In genomic region chr7:35392935-35393334, GRCm38 (mm10) we compare ENCODE assay signal across 10 mouse cellular contexts. TPM values are rescaled to one million over a fixed set of nuclear protein-coding genes. Genes with fewer than 3 reads are reported as not detected.
DNase-seq lines count a peak whose midpoint lies in the region; ATAC-seq and TF ChIP-seq lines count a peak whose summit lies in the region.
"Had no signal": no experiment of that assay in that cellular context is flagged by ENCODE, and none has a peak within 500 bp of the region (broad histone marks: within the 10 kb centered on the region; RNA-seq: fewer than 3 reads in every experiment).

No protein-coding gene starts in this region.

- 64% methylated on average over 5 of the region's 5 CpGs for WGBS in forebrain, postnatal 0 days
- 54% methylated on average over 5 of the region's 5 CpGs for WGBS in forebrain, embryonic 11.5 days
- WGBS in midbrain, postnatal 0 days, result 67% methylated on average over 5 of the region's 5 CpGs
- 61% methylated on average over 5 of the region's 5 CpGs for WGBS in midbrain, embryonic 15.5 days
- 60% methylated on average over 5 of the region's 5 CpGs for whole genome bisulfite sequencing in hindbrain, embryonic 14.5 days

- H3K36me3 ChIP-seq in forebrain, postnatal 0 days (ENCODE audit: insufficient read depth), result peaks cover 6% of the 10 kb centered on the region; the same call in 1 of the 2 replicates
- H3K36me3 ChIP-seq in forebrain, embryonic 11.5 days (ENCODE audit: control insufficient read depth, insufficient read depth, low read length), result no peaks in the 10 kb centered on the region
- H3K36me3 ChIP-seq in midbrain, postnatal 0 days (ENCODE audit: insufficient read depth, low read length), result peaks cover 2% of the 10 kb centered on the region; the same call in 1 of the 2 replicates
- H3K36me3 ChIP-seq in midbrain, embryonic 15.5 days (replicated peaks), result no peaks in the 10 kb centered on the region; the same call in 1 of the 2 replicates
- peaks cover 8% of the 10 kb centered on the region for H3K36me3 ChIP-seq in splenic B cell, adult 2 months (ENCODE audit: control insufficient read depth, insufficient read depth, low read length, poor library complexity, severe bottlenecking)
- peaks cover 14% of the 10 kb centered on the region for H3K36me3 ChIP-seq in hindbrain, embryonic 14.5 days (replicated peaks; ENCODE audit: control insufficient read depth, insufficient read depth)

- peaks cover 12% of the 10 kb centered on the region for H3K4me1 ChIP-seq in forebrain, postnatal 0 days (ENCODE audit: insufficient read depth)
- peaks cover 10% of the 10 kb centered on the region for H3K4me1 ChIP-seq in forebrain, embryonic 11.5 days (replicated peaks; ENCODE audit: control insufficient read depth, insufficient read depth, low read length)
- H3K4me1 ChIP-seq in midbrain, postnatal 0 days (ENCODE audit: insufficient read depth, low read length), result peaks cover 13% of the 10 kb centered on the region
- H3K4me1 ChIP-seq in midbrain, embryonic 15.5 days, result peaks cover 17% of the 10 kb centered on the region
- peaks cover 16% of the 10 kb centered on the region for H3K4me1 ChIP-seq in hindbrain, embryonic 14.5 days (replicated peaks; ENCODE audit: control insufficient read depth, insufficient read depth, low read length)

- H3K4me3 ChIP-seq in forebrain, postnatal 0 days (ENCODE audit: low read depth, low read length), result no peak overlapping the region
- no peak overlapping the region for H3K4me3 ChIP-seq in forebrain, embryonic 11.5 days (ENCODE audit: low read depth, low read length)
- H3K4me3 ChIP-seq in midbrain, postnatal 0 days (ENCODE audit: low read depth, low read length), result no peak overlapping the region
- H3K4me3 ChIP-seq in midbrain, embryonic 15.5 days, result no peak overlapping the region
- H3K4me3 ChIP-seq in hindbrain, embryonic 14.5 days (replicated peaks; ENCODE audit: low read length), result no peak overlapping the region
- H3K4me3 ChIP-seq: limb, embryonic 13.5 days had no signal

- H3K4me2 ChIP-seq in forebrain, postnatal 0 days (ENCODE audit: low read depth), result no peak overlapping the region
- no peak overlapping the region for H3K4me2 ChIP-seq in forebrain, embryonic 11.5 days (ENCODE audit: low read depth, low read length, severe bottlenecking)
- no peak overlapping the region for H3K4me2 ChIP-seq in midbrain, postnatal 0 days (ENCODE audit: low read depth, low read length, poor library complexity, severe bottlenecking)
- no peak overlapping the region for H3K4me2 ChIP-seq in midbrain, embryonic 15.5 days
- no peak overlapping the region for H3K4me2 ChIP-seq in hindbrain, embryonic 14.5 days (replicated peaks)
- H3K4me2 ChIP-seq: limb, embryonic 13.5 days had no signal

- peak; percentile 19 for DNase-seq in forebrain, postnatal 0 days
- DNase-seq in forebrain, embryonic 11.5 days (ENCODE audit: low spot score), result no peak
- DNase-seq in midbrain, postnatal 0 days (ENCODE audit: low spot score), result peak; percentile 19
- DNase-seq in heart, postnatal 4 days, result peak; percentile 45
- peak; percentile 20 for DNase-seq in splenic B cell, adult 2 months (ENCODE audit: low read depth, low spot score)
- no peak for DNase-seq in hindbrain, embryonic 14.5 days (ENCODE audit: low spot score)
- no peak for DNase-seq in layer of hippocampus, adult 11-12 months (ENCODE audit: low spot score)

- peak; percentile 48 for TF ChIP-seq CTCF in forebrain, postnatal 0 days (IDR thresholded peaks at IDR 0.05; ENCODE audit: low read depth)
- peak; percentile 57 for TF ChIP-seq CTCF in midbrain, postnatal 0 days (IDR thresholded peaks at IDR 0.05)

- no peak overlapping the region for H3K9ac ChIP-seq in forebrain, postnatal 0 days
- H3K9ac ChIP-seq in forebrain, embryonic 11.5 days (ENCODE audit: low read length), result no peak overlapping the region
- no peak overlapping the region for H3K9ac ChIP-seq in midbrain, postnatal 0 days (replicated peaks; ENCODE audit: low read length, poor library complexity, severe bottlenecking)
- no peak overlapping the region for H3K9ac ChIP-seq in midbrain, embryonic 15.5 days
- no peak overlapping the region for H3K9ac ChIP-seq in hindbrain, embryonic 14.5 days
- H3K9ac ChIP-seq: limb, embryonic 13.5 days had no signal

- H3K27me3 ChIP-seq in forebrain, postnatal 0 days (ENCODE audit: insufficient read depth, low read length), result no peaks in the 10 kb centered on the region
- no peaks in the 10 kb centered on the region for H3K27me3 ChIP-seq in forebrain, embryonic 11.5 days (ENCODE audit: control insufficient read depth, insufficient read depth, low read length)
- H3K27me3 ChIP-seq in midbrain, postnatal 0 days (ENCODE audit: insufficient read depth, low read length), result no peaks in the 10 kb centered on the region
- no peaks in the 10 kb centered on the region for H3K27me3 ChIP-seq in midbrain, embryonic 15.5 days (replicated peaks)
- H3K27me3 ChIP-seq in splenic B cell, adult 2 months (ENCODE audit: control insufficient read depth, insufficient read depth, low read length, poor library complexity, severe bottlenecking), result no peaks in the 10 kb centered on the region
- H3K27me3 ChIP-seq in hindbrain, embryonic 14.5 days (ENCODE audit: control insufficient read depth, insufficient read depth, low read length), result no peaks in the 10 kb centered on the region
- H3K27me3 ChIP-seq: limb, embryonic 13.5 days had no signal

- ATAC-seq in forebrain, postnatal 0 days, result no peak
- no peak for ATAC-seq in forebrain, embryonic 11.5 days (replicated peaks; ENCODE audit: low FRiP score)
- ATAC-seq in midbrain, postnatal 0 days (ENCODE audit: low FRiP score), result no peak
- no peak for ATAC-seq in midbrain, embryonic 15.5 days (replicated peaks)
- no peak for ATAC-seq in hindbrain, embryonic 14.5 days (ENCODE audit: low FRiP score)

- no peak overlapping the region for H3K27ac ChIP-seq in forebrain, postnatal 0 days (ENCODE audit: low read depth, low read length)
- no peak overlapping the region for H3K27ac ChIP-seq in forebrain, embryonic 11.5 days (ENCODE audit: low read depth, low read length)
- no peak overlapping the region for H3K27ac ChIP-seq in midbrain, postnatal 0 days (ENCODE audit: low read depth, low read length)
- no peak overlapping the region for H3K27ac ChIP-seq in midbrain, embryonic 15.5 days
- H3K27ac ChIP-seq in hindbrain, embryonic 14.5 days, result no peak overlapping the region
- H3K27ac ChIP-seq: limb, embryonic 13.5 days had no signal

- no peaks in the 10 kb centered on the region for H3K9me3 ChIP-seq in forebrain, postnatal 0 days (ENCODE audit: low read length)
- H3K9me3 ChIP-seq in forebrain, embryonic 11.5 days (ENCODE audit: control insufficient read depth, low read length), result no peaks in the 10 kb centered on the region
- H3K9me3 ChIP-seq in midbrain, postnatal 0 days (ENCODE audit: low read length), result no peaks in the 10 kb centered on the region
- H3K9me3 ChIP-seq in midbrain, embryonic 15.5 days, result no peaks in the 10 kb centered on the region
- H3K9me3 ChIP-seq in hindbrain, embryonic 14.5 days (ENCODE audit: control insufficient read depth, low read length), result no peaks in the 10 kb centered on the region
- H3K9me3 ChIP-seq: limb, embryonic 13.5 days had no signal

RNA-seq across cellular contexts. Expression of gene Faap24, which starts 3.7 kb away (rescaled TPM):
- total RNA-seq in forebrain, postnatal 0 days (2014; rRNA removed), result 8.8 and 9.8 TPM in 2 replicates
- polyA plus RNA-seq in forebrain, postnatal 0 days (2015; fragmentation: Nextera tagmentation; extraction: Ambion mirVana), result 12.9 and 14.7 TPM in 2 replicates
- 26.4 and 27.2 TPM in 2 replicates for polyA plus RNA-seq in forebrain, embryonic 11.5 days (2014; fragmentation: Nextera tagmentation; extraction: Ambion mirVana)
- 5.8 and 8.8 TPM in 2 replicates for total RNA-seq in midbrain, postnatal 0 days (2014; rRNA removed)
- 10.4 and 11.5 TPM in 2 replicates for polyA plus RNA-seq in midbrain, postnatal 0 days (2015; fragmentation: Nextera tagmentation; extraction: Ambion mirVana)
- 19.4 and 19.9 TPM in 2 replicates for polyA plus RNA-seq in midbrain, embryonic 15.5 days (2015; fragmentation: Nextera tagmentation; extraction: Ambion mirVana)
- 1 to 10 TPM; 4.6 to 4.7 TPM for total RNA-seq in heart, postnatal 4 days (2021)
- 14.6 and 17.5 TPM in 2 replicates for polyA plus RNA-seq in hindbrain, embryonic 14.5 days (2014; fragmentation: Nextera tagmentation; extraction: Ambion mirVana)

RNA-seq across cellular contexts. Expression of gene Cep89, which starts 3.9 kb away (rescaled TPM):
- 11.9 and 12.1 TPM in 2 replicates for total RNA-seq in forebrain, postnatal 0 days (2014; rRNA removed)
- polyA plus RNA-seq in forebrain, postnatal 0 days (2015; fragmentation: Nextera tagmentation; extraction: Ambion mirVana), result 22.2 and 28.2 TPM in 2 replicates
- polyA plus RNA-seq in forebrain, embryonic 11.5 days (2014; fragmentation: Nextera tagmentation; extraction: Ambion mirVana), result 58.2 and 61.7 TPM in 2 replicates
- 7.7 and 15.1 TPM in 2 replicates for total RNA-seq in midbrain, postnatal 0 days (2014; rRNA removed)
- 27.5 and 27.6 TPM in 2 replicates for polyA plus RNA-seq in midbrain, postnatal 0 days (2015; fragmentation: Nextera tagmentation; extraction: Ambion mirVana)
- 35.8 and 36.1 TPM in 2 replicates for polyA plus RNA-seq in midbrain, embryonic 15.5 days (2015; fragmentation: Nextera tagmentation; extraction: Ambion mirVana)
- 10 to 100 TPM; 26.4 to 26.6 TPM for total RNA-seq in heart, postnatal 4 days (2021)
- polyA plus RNA-seq in hindbrain, embryonic 14.5 days (2014; fragmentation: Nextera tagmentation; extraction: Ambion mirVana), result 22.6 and 25.2 TPM in 2 replicates

RNA-seq across cellular contexts. Expression of gene Slc7a9, which starts 55.7 kb away (rescaled TPM):
- total RNA-seq in forebrain, postnatal 0 days (2014; rRNA removed), result not detected in 2 replicates
- 0.11 TPM in 1 of 2 replicates, not detected in the other for polyA plus RNA-seq in forebrain, postnatal 0 days (2015; fragmentation: Nextera tagmentation; extraction: Ambion mirVana)
- 0.24 TPM in 1 of 2 replicates, not detected in the other for polyA plus RNA-seq in forebrain, embryonic 11.5 days (2014; fragmentation: Nextera tagmentation; extraction: Ambion mirVana)
- not detected in 2 replicates for total RNA-seq in midbrain, postnatal 0 days (2014; rRNA removed)
- polyA plus RNA-seq in midbrain, postnatal 0 days (2015; fragmentation: Nextera tagmentation; extraction: Ambion mirVana), result 0.59 TPM in 1 of 2 replicates, not detected in the other
- 0.12 and 0.13 TPM in 2 replicates for polyA plus RNA-seq in midbrain, embryonic 15.5 days (2015; fragmentation: Nextera tagmentation; extraction: Ambion mirVana)
- total RNA-seq in heart, postnatal 4 days (2021), result not detected
- 0.14 TPM in 1 of 2 replicates, not detected in the other for polyA plus RNA-seq in hindbrain, embryonic 14.5 days (2014; fragmentation: Nextera tagmentation; extraction: Ambion mirVana)
- total RNA-seq: neutrophil, adult 5-6 weeks had no signal

RNA-seq across cellular contexts. Expression of gene Rhpn2, which starts 59.0 kb away (rescaled TPM):
- total RNA-seq in forebrain, postnatal 0 days (2014; rRNA removed), result 2.0 and 3.3 TPM in 2 replicates
- polyA plus RNA-seq in forebrain, postnatal 0 days (2015; fragmentation: Nextera tagmentation; extraction: Ambion mirVana), result 0.99 and 1.6 TPM in 2 replicates
- polyA plus RNA-seq in forebrain, embryonic 11.5 days (2014; fragmentation: Nextera tagmentation; extraction: Ambion mirVana), result 1.6 and 2.9 TPM in 2 replicates
- total RNA-seq in midbrain, postnatal 0 days (2014; rRNA removed), result 3.1 and 3.5 TPM in 2 replicates
- polyA plus RNA-seq in midbrain, postnatal 0 days (2015; fragmentation: Nextera tagmentation; extraction: Ambion mirVana), result 1.7 and 1.9 TPM in 2 replicates
- polyA plus RNA-seq in midbrain, embryonic 15.5 days (2015; fragmentation: Nextera tagmentation; extraction: Ambion mirVana), result 1.9 and 2.1 TPM in 2 replicates
- 1 to 10 TPM; 4.1 to 4.4 TPM for total RNA-seq in heart, postnatal 4 days (2021)
- 3.8 and 4.2 TPM in 2 replicates for polyA plus RNA-seq in hindbrain, embryonic 14.5 days (2014; fragmentation: Nextera tagmentation; extraction: Ambion mirVana)

Comparison
In these comparisons a context has a peak if more than half of its experiments do, and no peak if none do; other contexts are left out.
1. DNase-seq: peak in forebrain, postnatal 0 days (single experiment), midbrain, postnatal 0 days (single experiment), heart, postnatal 4 days (single experiment) and splenic B cell, adult 2 months (single experiment); none in forebrain, embryonic 11.5 days (single experiment), hindbrain, embryonic 14.5 days (single experiment) and layer of hippocampus, adult 11-12 months (single experiment).